Mouse (Mus musculus) megakaryocyte, embryonic 14.5 days (primary cell): ENCODE results near the gene Fzd2.

Experiments used
- FLI1 ChIP-seq: IDR thresholded peaks from 2 replicates; pipeline ENCODE4 v1.6.1; 2012; ENCODE audit warnings: low read length, inconsistent platforms, mixed read lengths
- GATA1 ChIP-seq: IDR thresholded peaks from 3 replicates; pipeline ENCODE4 v1.6.1; 2012; ENCODE audit warnings: mixed read lengths, low read length, inconsistent platforms, borderline replicate concordance

- no peak for TF ChIP-seq GATA1
- no peak for TF ChIP-seq FLI1
Observed at GRCm38 (mm10) chr11:102582016-102582610, 22.1 kb upstream of the Fzd2 start.
